Mouse (Mus musculus): ENCODE results near the gene Cx3cr1.
A peak's percentile ranks its signal among the peaks of the same experiment; 100 is the strongest.
"Not testable (repeated sequence)": the region's sequence is repeated elsewhere in the genome, so short reads cannot be mapped to it uniquely, and the experiment has no call there.

Gene Cx3cr1

DNA sequence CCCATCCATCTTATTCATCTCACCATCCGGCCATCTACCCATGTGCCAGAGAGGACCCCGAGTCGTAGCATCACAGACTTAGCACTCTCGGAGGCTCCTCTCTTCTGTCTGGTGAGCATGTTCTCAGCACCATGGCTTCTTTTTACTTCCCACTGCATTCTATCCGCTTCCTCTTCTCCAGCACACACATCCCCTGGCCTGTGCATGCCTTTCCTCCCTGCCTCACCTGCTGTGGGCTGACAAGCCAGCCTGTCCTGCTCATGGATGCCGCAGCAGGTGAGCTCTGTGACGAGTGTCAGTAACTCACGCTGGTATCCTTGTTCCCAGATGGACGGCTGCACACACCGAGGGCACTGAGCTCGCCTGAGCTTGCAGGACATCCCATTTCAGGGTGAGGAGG is at the start of gene Cx3cr1:
Gene Cx3cr1 (minus strand): TSS at position 101 of the 400 bp plus-strand sequence.
- DNase-seq (ENCODE audit: low spot score in 2 of 2) = no peak

DNA sequence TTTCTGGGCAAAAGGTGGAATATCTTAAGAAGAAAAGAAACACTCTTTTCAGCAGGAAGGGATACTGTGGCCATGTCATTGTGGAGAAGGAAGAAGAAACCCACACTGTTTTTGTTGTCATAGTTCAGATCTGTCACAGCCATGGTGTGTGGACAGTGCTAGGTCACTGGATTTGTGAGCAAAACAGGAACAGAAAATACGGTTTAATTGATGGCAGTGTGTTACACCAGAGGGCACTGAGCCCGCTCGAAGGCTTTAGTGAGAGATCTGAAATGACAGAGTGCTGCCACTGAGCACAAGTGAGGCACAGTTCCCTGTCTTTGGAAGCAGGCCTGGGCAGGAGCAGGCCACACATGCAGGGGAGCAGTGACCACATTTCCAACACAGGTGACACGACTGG is 48.5 kb upstream of the Cx3cr1 start:
- no peak for DNase-seq (ENCODE audit: low spot score in 2 of 2)

DNA sequence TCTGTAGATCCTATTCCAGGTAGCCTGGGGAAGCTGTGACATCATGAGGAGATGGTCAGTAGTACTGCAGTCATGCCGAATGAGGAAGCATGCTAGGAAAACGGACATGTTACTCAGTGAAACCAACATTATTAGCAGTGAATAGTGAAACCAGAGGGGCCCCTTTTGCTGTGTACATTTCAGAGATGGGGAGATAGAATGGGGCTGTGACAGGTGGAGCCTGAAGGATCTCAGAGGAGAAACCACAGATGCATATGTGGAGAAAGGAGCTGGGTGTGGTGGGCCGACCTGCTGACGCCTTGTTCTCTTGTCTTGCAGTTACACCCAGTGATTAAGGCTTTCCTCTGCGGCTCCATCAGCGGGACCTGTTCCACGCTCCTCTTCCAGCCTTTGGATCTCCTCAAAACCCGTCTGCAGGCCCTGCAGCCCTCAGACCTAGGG is 46.5 kb upstream of the Cx3cr1 start:
- no peak for DNase-seq (ENCODE audit: low spot score in 2 of 2)

- DNase-seq (ENCODE audit: low spot score in 2 of 2) = no peak
Measured at GRCm38 (mm10) chr9:120115580-120115979, 45.9 kb upstream of the Cx3cr1 start.

- no peak for DNase-seq (ENCODE audit: low spot score in 2 of 2)
Measured at GRCm38 (mm10) chr9:120114789-120115151, 45.1 kb upstream of the Cx3cr1 start.

GRCm38 (mm10) chr9:120114051-120114788 is 44.5 kb upstream of the Cx3cr1 start:
- no peak for DNase-seq (ENCODE audit: low spot score in 2 of 2)

GRCm38 (mm10) chr9:120113456-120113855 is 43.8 kb upstream of the Cx3cr1 start:
- DNase-seq (ENCODE audit: low spot score in 2 of 2) = no peak

DNA sequence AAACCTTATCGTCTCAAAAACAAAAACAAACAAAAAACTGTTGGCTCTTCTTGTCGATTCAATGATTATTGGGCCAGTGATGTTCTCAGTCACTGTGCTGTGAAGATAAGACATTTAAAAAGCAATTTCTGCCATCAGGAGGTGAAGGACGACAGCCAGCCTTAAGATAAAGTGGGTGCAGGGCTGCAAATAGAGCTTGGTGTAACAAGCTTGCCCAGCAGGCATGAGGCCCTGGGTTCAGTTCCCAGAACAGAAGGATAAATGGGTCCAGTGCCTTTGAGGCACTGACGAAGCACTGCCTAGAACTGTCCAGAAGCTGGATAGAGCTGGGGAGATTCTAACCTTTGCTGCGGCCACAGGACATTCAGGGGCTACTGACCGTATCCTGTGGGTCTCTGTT is 42.8 kb upstream of the Cx3cr1 start:
- DNase-seq (ENCODE audit: low spot score in 2 of 2) = no peak

DNA sequence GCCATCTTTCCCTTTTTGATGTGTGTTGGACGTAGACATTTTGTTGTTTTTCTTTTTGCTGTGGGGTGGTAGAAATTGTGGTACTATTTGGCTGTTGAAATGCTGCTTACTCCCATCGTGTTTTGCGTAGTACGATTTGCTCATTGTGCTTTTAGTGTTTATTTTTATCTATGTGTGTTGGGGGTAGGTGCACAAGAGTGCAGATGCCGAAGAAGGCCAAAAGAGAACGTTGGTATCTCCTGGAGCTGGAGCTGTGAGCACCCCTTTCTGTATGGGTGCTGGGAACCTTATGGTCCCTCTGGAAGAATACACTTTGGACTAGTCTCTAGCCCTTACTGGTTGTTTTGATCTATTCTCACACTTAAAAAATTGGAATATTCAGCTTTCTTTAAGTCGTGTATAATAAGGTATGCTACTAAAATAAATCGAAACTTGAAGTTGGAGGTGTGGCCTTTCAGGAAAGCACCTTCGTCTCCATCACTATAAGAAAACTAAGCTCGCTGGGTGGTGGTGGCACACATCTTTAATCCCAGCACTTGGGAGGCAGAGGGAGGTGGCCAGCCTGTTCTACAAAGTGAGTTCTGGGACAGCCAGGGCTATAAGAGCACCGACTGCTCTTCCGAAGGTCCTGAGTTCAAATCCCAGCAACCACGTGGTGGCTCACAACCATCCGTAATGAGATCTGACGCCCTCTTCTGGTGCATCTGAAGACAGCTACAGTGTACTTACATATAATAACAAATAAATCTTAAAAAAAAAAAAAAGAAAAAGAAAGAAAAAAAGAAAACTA is 41.7 kb upstream of the Cx3cr1 start:
- no peak for DNase-seq (ENCODE audit: low spot score in 2 of 2)

- peak; percentile 85 to 96 for DNase-seq (ENCODE audit: low spot score in 2 of 2)
Measured at GRCm38 (mm10) chr9:120110211-120111018, 40.7 kb upstream of the Cx3cr1 start, which contains the start of gene Slc25a38. TSS of gene Slc25a38 (plus strand) at chr9:120110374.

DNA sequence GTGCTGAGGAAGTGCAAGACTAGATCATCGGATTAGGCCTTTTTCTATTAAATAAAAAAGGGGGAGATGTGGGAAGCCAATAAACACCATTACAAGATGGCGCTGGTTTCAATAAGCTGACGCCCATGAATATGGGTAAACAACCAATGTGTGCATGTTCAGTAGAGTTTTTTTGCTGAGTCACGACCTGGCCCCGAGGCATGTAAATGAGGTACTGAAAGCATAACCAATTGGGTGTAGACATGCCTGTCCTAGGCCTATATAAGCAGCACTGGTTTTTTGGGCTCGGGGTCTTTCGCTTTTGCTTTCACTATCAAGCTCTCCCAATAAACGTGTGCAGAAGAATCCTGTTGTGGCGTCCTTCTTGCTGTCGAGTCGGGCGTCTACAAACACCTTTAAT is 39.3 kb upstream of the Cx3cr1 start:
- not testable (repeated sequence) for DNase-seq (ENCODE audit: low spot score in 2 of 2)

- DNase-seq (ENCODE audit: low spot score in 2 of 2) = no peak
Measured at GRCm38 (mm10) chr9:120101165-120101564, 31.5 kb upstream of the Cx3cr1 start.

GRCm38 (mm10) chr9:120099304-120099703 is 29.6 kb upstream of the Cx3cr1 start:
- no peak for DNase-seq (ENCODE audit: low spot score in 2 of 2)

- DNase-seq (ENCODE audit: low spot score in 2 of 2) = peak in 1 of 2 experiments; percentile 72
Measured at GRCm38 (mm10) chr9:120098682-120099081, 29.0 kb upstream of the Cx3cr1 start.

- DNase-seq (ENCODE audit: low spot score in 2 of 2) = no peak
Measured at GRCm38 (mm10) chr9:120095886-120096285, 26.2 kb upstream of the Cx3cr1 start.

DNA sequence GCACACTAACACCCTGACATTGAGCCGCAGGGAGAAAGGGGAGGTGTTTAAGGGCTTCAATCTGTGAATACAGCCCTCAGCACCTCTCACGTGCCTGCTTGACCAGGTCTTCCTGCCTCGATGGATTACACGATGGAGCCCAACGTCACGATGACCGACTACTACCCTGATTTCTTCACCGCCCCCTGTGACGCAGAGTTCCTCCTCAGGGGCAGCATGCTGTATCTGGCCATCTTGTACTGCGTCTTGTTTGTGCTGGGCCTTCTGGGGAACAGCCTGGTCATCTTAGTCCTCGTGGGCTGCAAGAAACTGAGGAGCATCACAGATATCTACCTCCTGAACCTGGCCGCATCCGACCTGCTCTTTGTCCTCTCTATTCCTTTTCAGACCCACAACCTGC is 24.0 kb upstream of the Cx3cr1 start:
- no peak for DNase-seq (ENCODE audit: low spot score in 2 of 2)

GRCm38 (mm10) chr9:120091696-120092238 is 22.1 kb upstream of the Cx3cr1 start, which contains the start of gene Ccr8:
TSS of gene Ccr8 (plus strand) at chr9:120092114.
- no peak for DNase-seq (ENCODE audit: low spot score in 2 of 2)

- DNase-seq (ENCODE audit: low spot score in 2 of 2) = no peak
Measured at GRCm38 (mm10) chr9:120091086-120091485, 21.4 kb upstream of the Cx3cr1 start.

DNA sequence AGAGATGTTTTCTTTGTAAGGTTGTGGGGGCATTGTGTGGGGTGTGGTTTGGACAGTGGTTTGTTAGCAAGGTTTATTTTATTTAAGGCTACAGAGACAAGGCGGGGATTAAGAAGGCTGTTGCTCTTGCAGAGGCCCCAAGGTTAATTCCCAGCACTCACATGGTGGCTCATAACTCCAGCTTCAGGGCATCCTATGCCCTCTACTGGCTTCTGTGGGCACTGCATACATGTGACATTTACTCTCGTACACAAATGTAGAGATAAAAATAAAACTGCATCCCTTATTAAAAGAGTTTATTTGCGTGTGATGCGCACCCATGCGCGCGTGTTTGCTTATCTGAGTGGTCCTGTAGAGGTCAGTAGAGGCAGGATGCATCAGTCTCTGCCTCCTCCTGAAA is 19.4 kb upstream of the Cx3cr1 start:
- DNase-seq (ENCODE audit: low spot score in 2 of 2) = no peak

- no peak for DNase-seq (ENCODE audit: low spot score in 2 of 2)
Measured at GRCm38 (mm10) chr9:120084406-120084805, 14.7 kb upstream of the Cx3cr1 start.

DNA sequence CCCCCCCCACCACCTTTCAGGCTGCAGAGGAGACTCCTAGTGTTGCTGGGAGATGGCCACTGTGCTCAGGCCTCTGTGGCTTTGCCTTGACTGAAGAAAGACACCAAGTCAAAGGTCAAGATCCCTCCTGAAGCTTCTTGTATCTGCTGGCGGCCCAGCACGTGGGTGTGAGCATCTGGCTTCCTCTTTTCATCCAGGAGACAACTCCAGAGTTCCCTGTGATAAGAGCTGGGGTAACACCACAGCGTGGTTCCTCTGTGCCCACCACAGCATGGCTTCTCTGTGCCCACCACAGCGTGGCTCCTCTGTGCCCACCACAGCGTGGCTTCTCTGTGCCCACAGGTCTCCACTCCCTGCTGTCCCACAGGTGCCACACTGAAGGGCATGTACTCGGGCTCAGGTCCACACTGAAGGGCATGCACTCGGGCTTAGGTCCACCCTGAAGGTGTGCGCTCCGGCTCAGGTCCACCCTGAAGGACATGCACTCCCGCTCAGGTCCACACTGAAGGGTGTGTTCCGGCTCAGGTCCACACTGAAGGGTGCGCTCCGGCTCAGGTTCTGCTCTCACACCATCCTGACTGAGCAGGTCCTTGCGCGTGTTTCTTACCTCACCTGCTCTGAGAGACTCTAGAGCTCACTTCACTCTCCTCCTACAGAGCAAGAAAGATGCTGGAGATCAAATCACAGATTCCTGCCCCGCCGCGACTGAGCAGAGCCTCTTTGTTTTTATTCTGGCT is 13.6 kb upstream of the Cx3cr1 start:
- DNase-seq (ENCODE audit: low spot score in 2 of 2) = no peak
